Mouse (Mus musculus): Measurements from ENCODE around the gene Samd4. TPM values are rescaled to one million over a fixed set of nuclear protein-coding genes. Genes with fewer than 3 reads are reported as not detected.
A peak's percentile ranks its signal among the peaks of the same experiment; 100 is the strongest.

The Samd4 gene
- polyA plus RNA-seq, 1 experiment from 2014 or later = 0.34 TPM

DNA sequence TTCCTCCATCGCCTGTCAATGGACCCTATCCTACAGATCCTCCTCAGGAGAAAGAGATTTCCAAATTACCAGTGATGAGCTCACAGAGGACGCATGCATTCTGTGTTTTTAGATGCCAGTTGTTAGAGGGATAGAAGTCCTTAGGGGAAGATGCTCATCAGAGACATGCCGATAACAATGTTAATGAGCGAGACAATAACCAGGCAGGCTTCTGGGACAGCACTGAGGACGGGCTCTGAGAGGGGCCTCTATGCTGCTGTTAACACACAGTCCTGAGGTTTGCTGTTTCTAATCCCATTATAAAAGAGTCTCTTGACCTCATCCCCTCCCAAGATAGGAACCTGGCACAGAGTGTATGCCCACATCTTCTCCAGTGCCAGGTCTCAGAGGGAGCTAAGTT is 171.2 kb downstream of the Samd4 start:
- no peak overlapping the region for H3K4me3 ChIP-seq (ENCODE audit: low read depth, low read length)
- no peaks in the 10 kb centered on the region for H3K36me3 ChIP-seq (replicated peaks; ENCODE audit: insufficient read depth, low read length)
- H3K4me1 ChIP-seq (ENCODE audit: insufficient read depth) = no peaks in the 10 kb centered on the region
- ATAC-seq (no peak), DNase-seq (no peak)
- 75% methylated on average over 5 of the region's 5 CpGs for WGBS (ENCODE audit: insufficient replicate concordance)
- H3K4me2 ChIP-seq (ENCODE audit: low read depth, low read length) = no peak overlapping the region
- H3K27ac ChIP-seq (ENCODE audit: low read depth) = no peak overlapping the region
- no peak overlapping the region for H3K9ac ChIP-seq (replicated peaks)
- TF ChIP-seq EP300 (IDR thresholded peaks at IDR 0.05; ENCODE audit: low read depth) (no peak), CTCF (IDR thresholded peaks at IDR 0.05; ENCODE audit: low read depth) (no peak)
- no peaks in the 10 kb centered on the region for H3K27me3 ChIP-seq (ENCODE audit: insufficient read depth, low read length)
- H3K9me3 ChIP-seq (ENCODE audit: low read length) = no peaks in the 10 kb centered on the region

DNA sequence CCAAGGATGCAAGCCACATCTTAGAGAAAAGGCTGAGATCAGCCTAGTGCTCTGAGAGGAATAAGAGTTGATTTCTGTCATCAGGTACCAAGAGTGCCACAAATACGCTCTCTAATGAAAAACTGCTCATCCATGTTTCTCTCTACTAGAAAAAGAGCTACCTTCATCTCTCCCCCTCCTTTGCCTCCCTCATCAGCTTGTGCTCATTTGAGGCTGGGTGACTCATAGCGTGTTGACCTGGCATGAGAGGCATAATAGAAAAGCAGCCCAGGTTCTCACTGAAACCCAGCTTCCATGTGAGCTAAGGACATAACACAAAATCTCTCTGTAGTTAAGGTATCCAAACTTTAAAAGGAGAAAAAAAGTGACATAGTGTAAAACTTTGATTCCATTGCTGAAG is 176.3 kb downstream of the Samd4 start:
- Histone ChIP-seq H3K4me1 (ENCODE audit: insufficient read depth) (no peaks in the 10 kb centered on the region), H3K4me2 (ENCODE audit: low read depth, low read length) (no peak overlapping the region), H3K36me3 (replicated peaks; ENCODE audit: insufficient read depth, low read length) (no peaks in the 10 kb centered on the region), H3K27me3 (ENCODE audit: insufficient read depth, low read length) (no peaks in the 10 kb centered on the region), H3K27ac (ENCODE audit: low read depth) (no peak overlapping the region), H3K9me3 (ENCODE audit: low read length) (no peaks in the 10 kb centered on the region), H3K9ac (replicated peaks) (no peak overlapping the region), H3K4me3 (ENCODE audit: low read depth, low read length) (no peak overlapping the region)
- ATAC-seq (no peak), DNase-seq (no peak)
- no peak for TF ChIP-seq EP300 (IDR thresholded peaks at IDR 0.05; ENCODE audit: low read depth)
- no peak for TF ChIP-seq CTCF (IDR thresholded peaks at IDR 0.05; ENCODE audit: low read depth)
- WGBS (ENCODE audit: insufficient replicate concordance) = 72% methylated on average over 2 of the region's 2 CpGs

DNA sequence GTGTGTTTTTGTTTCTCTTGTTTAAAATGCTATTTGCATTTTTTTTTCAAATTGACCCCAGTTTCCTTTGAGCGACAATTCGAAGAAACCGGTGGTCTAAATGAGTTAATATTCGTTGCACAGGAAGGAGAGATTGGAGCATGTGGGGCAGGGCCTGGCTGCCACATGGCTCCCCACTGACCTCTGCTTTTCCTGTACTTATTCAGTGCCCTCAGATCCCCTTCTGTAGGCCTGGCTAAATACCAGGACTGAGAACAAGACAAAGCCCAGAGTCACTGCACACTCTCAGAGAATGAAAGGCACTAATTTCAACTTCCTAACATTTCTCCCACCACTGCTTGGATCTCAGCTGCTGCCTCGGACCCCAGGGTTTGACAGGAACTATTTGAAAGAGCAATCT is 182.4 kb downstream of the Samd4 start:
- Histone ChIP-seq H3K9me3 (ENCODE audit: low read length) (no peaks in the 10 kb centered on the region), H3K27ac (ENCODE audit: low read depth) (no peak overlapping the region), H3K9ac (replicated peaks) (no peak overlapping the region), H3K36me3 (replicated peaks; ENCODE audit: insufficient read depth, low read length) (no peaks in the 10 kb centered on the region; the same call in 1 of the 2 replicates), H3K4me1 (ENCODE audit: insufficient read depth) (no peaks in the 10 kb centered on the region), H3K4me3 (ENCODE audit: low read depth, low read length) (no peak overlapping the region), H3K27me3 (ENCODE audit: insufficient read depth, low read length) (no peaks in the 10 kb centered on the region), H3K4me2 (ENCODE audit: low read depth, low read length) (no peak overlapping the region)
- WGBS (ENCODE audit: insufficient replicate concordance) = 44% methylated on average over 5 of the region's 5 CpGs
- TF ChIP-seq CTCF (IDR thresholded peaks at IDR 0.05; ENCODE audit: low read depth) = no peak
- TF ChIP-seq EP300 (IDR thresholded peaks at IDR 0.05; ENCODE audit: low read depth) = no peak
- no peak for ATAC-seq
- no peak for DNase-seq

DNA sequence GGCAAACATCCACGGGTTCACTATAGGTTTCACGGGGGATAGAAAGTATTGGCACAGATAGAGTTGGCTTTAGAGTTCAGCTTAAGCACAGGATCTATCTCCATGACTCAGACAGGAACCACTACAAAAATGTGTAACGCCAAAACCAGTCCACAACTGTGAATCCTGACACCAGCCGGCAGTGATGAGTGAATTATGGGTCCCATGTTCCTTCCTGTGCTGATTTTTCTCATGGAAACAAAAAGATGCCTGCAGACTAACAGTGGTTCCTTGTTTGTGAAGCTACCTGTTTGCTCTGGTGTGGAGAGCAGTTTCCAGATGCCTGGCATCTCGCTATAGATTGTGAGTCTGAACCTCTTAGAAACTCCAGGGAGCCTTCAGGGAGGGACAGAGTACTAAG is 184.2 kb downstream of the Samd4 start:
- no peaks in the 10 kb centered on the region for H3K9me3 ChIP-seq (ENCODE audit: low read length)
- WGBS (ENCODE audit: insufficient replicate concordance) = 46% methylated on average over 5 of the region's 5 CpGs

DNA sequence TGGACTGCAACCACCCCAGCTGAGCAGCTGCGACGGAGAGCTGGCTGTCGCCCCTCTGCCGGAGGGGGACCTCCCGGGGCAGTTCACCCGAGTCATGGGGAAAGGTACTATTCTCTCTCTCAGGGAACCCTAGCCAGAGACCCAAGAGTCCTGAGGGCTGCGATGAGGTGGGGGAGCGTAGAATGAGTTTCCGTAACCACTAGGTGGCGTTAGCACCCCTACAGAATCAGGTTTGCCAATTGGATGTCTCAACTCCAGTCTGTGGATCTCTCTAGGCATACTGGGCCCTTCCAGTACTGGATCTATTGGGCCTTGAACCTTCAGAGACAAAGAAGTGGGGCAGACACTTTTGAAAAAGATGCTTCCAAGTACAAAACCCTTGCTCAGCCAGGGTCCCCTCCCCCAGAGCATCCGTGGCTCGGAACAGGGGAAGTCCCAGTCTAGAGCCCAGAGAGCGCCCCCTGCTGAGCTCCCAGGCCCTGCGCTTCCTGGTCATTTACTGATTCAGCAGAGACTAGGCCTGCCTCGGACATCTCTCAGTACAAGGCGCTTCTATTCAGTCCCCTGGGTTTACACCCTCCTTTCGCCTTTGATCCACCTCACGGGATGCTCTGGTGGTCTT is 191.5 kb downstream of the Samd4 start:
- Histone ChIP-seq H3K4me2 (ENCODE audit: low read depth, low read length) (no peak overlapping the region), H3K4me3 (ENCODE audit: low read depth, low read length) (no peak overlapping the region), H3K4me1 (ENCODE audit: insufficient read depth) (no peaks in the 10 kb centered on the region), H3K27me3 (ENCODE audit: insufficient read depth, low read length) (no peaks in the 10 kb centered on the region), H3K27ac (ENCODE audit: low read depth) (no peak overlapping the region), H3K36me3 (replicated peaks; ENCODE audit: insufficient read depth, low read length) (no peaks in the 10 kb centered on the region), H3K9ac (replicated peaks) (no peak overlapping the region), H3K9me3 (ENCODE audit: low read length) (no peaks in the 10 kb centered on the region)
- DNase-seq = peak; percentile 48
- TF ChIP-seq CTCF (IDR thresholded peaks at IDR 0.05; ENCODE audit: low read depth) = peak; percentile 45
- no peak for TF ChIP-seq EP300 (IDR thresholded peaks at IDR 0.05; ENCODE audit: low read depth)
- 67% methylated on average over 18 of the region's 18 CpGs for WGBS (ENCODE audit: insufficient replicate concordance)
- ATAC-seq = no peak

More for the DNA sequence above, 184.2 kb downstream of the Samd4 start:
- no peak overlapping the region for H3K4me2 ChIP-seq (ENCODE audit: low read depth, low read length)
- no peaks in the 10 kb centered on the region for H3K27me3 ChIP-seq (ENCODE audit: insufficient read depth, low read length)
- H3K4me3 ChIP-seq (ENCODE audit: low read depth, low read length) = no peak overlapping the region
- no peak for ATAC-seq
- DNase-seq = no peak
- no peaks in the 10 kb centered on the region; the same call in 1 of the 2 replicates for H3K36me3 ChIP-seq (replicated peaks; ENCODE audit: insufficient read depth, low read length)
- H3K9ac ChIP-seq (replicated peaks) = no peak overlapping the region
- H3K4me1 ChIP-seq (ENCODE audit: insufficient read depth) = no peaks in the 10 kb centered on the region
- no peak overlapping the region for H3K27ac ChIP-seq (ENCODE audit: low read depth)
- TF ChIP-seq CTCF (IDR thresholded peaks at IDR 0.05; ENCODE audit: low read depth) (no peak), EP300 (IDR thresholded peaks at IDR 0.05; ENCODE audit: low read depth) (no peak)

DNA sequence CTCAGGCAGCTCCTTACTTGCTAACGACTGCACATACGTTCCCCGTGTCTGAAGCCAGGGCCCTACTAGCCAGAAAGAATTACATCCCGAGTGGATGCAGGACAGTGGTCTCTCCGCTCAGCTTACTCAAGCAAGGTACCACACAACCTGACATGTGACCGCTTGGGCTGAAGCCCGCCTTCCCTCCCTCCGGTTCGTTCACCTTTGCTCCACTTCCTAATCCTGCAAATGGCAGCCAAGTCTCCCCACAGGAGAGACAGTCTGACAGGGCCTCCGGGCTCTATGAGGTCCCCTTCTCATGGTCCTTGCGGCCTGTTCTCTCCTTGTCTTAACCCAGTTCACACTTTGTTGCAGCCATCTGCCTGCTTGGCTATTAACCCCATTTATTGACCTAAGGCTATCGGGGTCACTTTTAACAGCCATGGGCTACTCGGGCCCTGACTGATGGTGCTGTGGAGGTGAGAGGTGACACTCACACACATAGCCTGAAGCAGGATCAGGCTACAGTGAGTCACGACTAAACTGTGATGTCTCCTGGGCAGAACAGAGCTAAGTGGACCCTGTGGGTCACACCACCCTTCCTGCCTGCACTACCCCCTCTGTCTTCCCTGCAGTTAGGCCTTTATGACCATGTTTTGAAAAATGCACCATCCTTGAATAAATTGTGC is 192.5 kb downstream of the Samd4 start:
- H3K4me2 ChIP-seq (ENCODE audit: low read depth, low read length) = no peak overlapping the region
- no peak overlapping the region for H3K4me3 ChIP-seq (ENCODE audit: low read depth, low read length)
- ATAC-seq (no peak), DNase-seq (no peak)
- H3K4me1 ChIP-seq (ENCODE audit: insufficient read depth) = no peaks in the 10 kb centered on the region
- H3K27ac ChIP-seq (ENCODE audit: low read depth) = no peak overlapping the region
- no peaks in the 10 kb centered on the region for H3K36me3 ChIP-seq (replicated peaks; ENCODE audit: insufficient read depth, low read length)
- H3K9ac ChIP-seq (replicated peaks) = no peak overlapping the region
- H3K9me3 ChIP-seq (ENCODE audit: low read length) = no peaks in the 10 kb centered on the region
- WGBS (ENCODE audit: insufficient replicate concordance) = 77% methylated on average over 14 of the region's 14 CpGs
- no peak for TF ChIP-seq CTCF (IDR thresholded peaks at IDR 0.05; ENCODE audit: low read depth)
- no peak for TF ChIP-seq EP300 (IDR thresholded peaks at IDR 0.05; ENCODE audit: low read depth)
- H3K27me3 ChIP-seq (ENCODE audit: insufficient read depth, low read length) = no peaks in the 10 kb centered on the region
